Comparison of ENCODE assay signal across 8 mouse cellular contexts in the genomic region with DNA sequence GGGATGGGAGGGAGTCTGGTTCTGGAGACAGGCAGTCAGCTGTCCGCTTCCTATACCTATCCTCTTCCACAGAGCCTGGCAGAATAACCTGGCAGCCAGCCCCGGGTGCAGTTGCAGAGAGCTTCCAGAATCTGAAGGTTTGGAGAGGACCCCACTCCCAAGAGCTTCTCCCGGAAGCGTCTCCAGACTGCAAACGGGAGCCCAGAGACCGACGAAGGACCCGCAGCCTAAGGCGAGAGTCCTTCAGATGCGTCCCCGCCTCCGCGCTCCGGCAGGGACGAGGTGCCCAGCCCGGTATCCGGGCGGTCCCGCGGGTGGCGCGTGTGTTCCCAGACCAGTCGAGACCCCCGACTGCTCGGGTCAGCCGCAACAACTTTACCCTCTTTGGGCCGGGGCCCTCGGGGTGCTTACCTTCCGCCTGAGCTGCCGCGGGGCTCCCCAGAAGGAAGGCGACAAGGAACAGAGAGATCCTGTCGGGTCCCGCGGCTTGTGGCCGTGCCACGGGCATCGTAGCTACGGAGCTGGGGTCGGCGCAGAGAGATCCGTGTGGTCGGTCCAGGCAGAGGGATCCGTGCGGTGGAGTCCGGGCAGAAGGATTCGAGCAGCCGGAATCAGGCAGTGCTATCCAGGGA. TPM values are rescaled to one million over a fixed set of nuclear protein-coding genes. Genes with fewer than 3 reads are reported as not detected.
DNase-seq lines count a peak whose midpoint lies in the region; ATAC-seq and TF ChIP-seq lines count a peak whose summit lies in the region.

No protein-coding gene starts in this region.

- no peaks in the 10 kb centered on the region for H3K36me3 ChIP-seq in E14TG2a.4 (ENCODE audit: insufficient read depth, low read length)
- no peaks in the 10 kb centered on the region for H3K36me3 ChIP-seq in embryonic facial prominence, embryonic 11.5 days (replicated peaks; ENCODE audit: control insufficient read depth, insufficient read depth, low read depth, low read length)

- H3K9ac ChIP-seq in embryonic facial prominence, embryonic 11.5 days (replicated peaks; ENCODE audit: low read length), result no peak overlapping the region

- no peak for ATAC-seq in embryonic facial prominence, embryonic 11.5 days (replicated peaks; ENCODE audit: insufficient number of reproducible peaks, low FRiP score, low TSS enrichment, low read depth)
- ATAC-seq in monocyte, adult 5-6 weeks (replicated peaks; ENCODE audit: insufficient number of reproducible peaks, low FRiP score, low TSS enrichment, poor library complexity, severe bottlenecking), result no peak

- under 1% methylated on average over 48 of the region's 48 CpGs for WGBS in embryonic facial prominence, embryonic 11.5 days
- under 1% methylated on average over 48 of the region's 48 CpGs for WGBS in olfactory bulb, adult 2 months
- 1% methylated on average over 48 of the region's 48 CpGs for WGBS in lung, adult 2 months

- peak overlapping the region; percentile 72 for H3K4me3 ChIP-seq in E14TG2a.4 (replicated peaks; ENCODE audit: low read length)
- H3K4me3 ChIP-seq in embryonic facial prominence, embryonic 11.5 days (ENCODE audit: low read depth, low read length), result peak overlapping the region; percentile 32
- peak overlapping the region; percentile 63 for H3K4me3 ChIP-seq in olfactory bulb, adult 2 months (ENCODE audit: insufficient read depth, low read depth, low read length)
- H3K4me3 ChIP-seq in lung, adult 2 months (replicated peaks; ENCODE audit: extremely low read depth, low read depth, low read length), result no peak overlapping the region

- H3K4me2 ChIP-seq in embryonic facial prominence, embryonic 11.5 days (ENCODE audit: low read depth, low read length), result peak overlapping the region; percentile 56

- H3K4me1 ChIP-seq in E14TG2a.4 (replicated peaks; ENCODE audit: low read depth, low read length), result peaks cover 24% of the 10 kb centered on the region
- H3K4me1 ChIP-seq in embryonic facial prominence, embryonic 11.5 days (ENCODE audit: control insufficient read depth, insufficient read depth, low read length), result peaks cover 4% of the 10 kb centered on the region; the same call in 1 of the 2 replicates
- peaks cover 22% of the 10 kb centered on the region for H3K4me1 ChIP-seq in olfactory bulb, adult 2 months (ENCODE audit: control insufficient read depth, insufficient read depth, low read length)
- no peaks in the 10 kb centered on the region for H3K4me1 ChIP-seq in lung, adult 2 months (ENCODE audit: control insufficient read depth, insufficient read depth, low read length)

- TF ChIP-seq CTCF in E14TG2a.4 (conservative IDR thresholded peaks at IDR 0.05; ENCODE audit: low read length), result no peak
- TF ChIP-seq CTCF in olfactory bulb, adult 2 months (IDR thresholded peaks at IDR 0.05; ENCODE audit: insufficient read depth, low read depth, low read length), result no peak
- no peak for TF ChIP-seq CTCF in lung, adult 2 months (IDR thresholded peaks at IDR 0.05; ENCODE audit: insufficient read depth, low read length)

- TF ChIP-seq POLR2A in olfactory bulb, adult 2 months (IDR thresholded peaks at IDR 0.05; ENCODE audit: insufficient read depth, low read depth, low read length), result no peak
- no peak for TF ChIP-seq POLR2A in lung, adult 2 months (IDR thresholded peaks at IDR 0.05; ENCODE audit: borderline replicate concordance, extremely low read depth, low read depth, low read length)

- no peak overlapping the region for H3K27ac ChIP-seq in embryonic facial prominence, embryonic 11.5 days (replicated peaks; ENCODE audit: low read depth, low read length)
- peak overlapping the region; percentile 79 for H3K27ac ChIP-seq in olfactory bulb, adult 2 months (ENCODE audit: insufficient read depth, low read depth, low read length)

- H3K9me3 ChIP-seq in E14TG2a.4 (ENCODE audit: low read length), result no peaks in the 10 kb centered on the region
- no peaks in the 10 kb centered on the region for H3K9me3 ChIP-seq in embryonic facial prominence, embryonic 11.5 days (replicated peaks; ENCODE audit: control insufficient read depth, low read length)

- H3K27me3 ChIP-seq in E14TG2a.4 (ENCODE audit: insufficient read depth, low read length), result peaks cover 84% of the 10 kb centered on the region
- peaks cover 41% of the 10 kb centered on the region for H3K27me3 ChIP-seq in embryonic facial prominence, embryonic 11.5 days (ENCODE audit: control insufficient read depth, insufficient read depth, low read length)

- peak; percentile 11 for DNase-seq in gastrocnemius, postnatal 10 days
- no peak for DNase-seq in gastrocnemius, adult 8-10 months (ENCODE audit: low spot score in 2 of 2)
- no peak for DNase-seq in embryonic facial prominence, embryonic 11.5 days (ENCODE audit: low spot score)
- DNase-seq in left cerebral cortex, adult 8-10 months (ENCODE audit: low spot score in 2 of 2), result peak; percentile 39 to 50
- no peak for DNase-seq in lung, adult 2 months

RNA-seq across cellular contexts. Expression of gene Sez6l, which starts 0.5 kb away (rescaled TPM):
- under 1 TPM; 0.42 to 0.72 TPM for total RNA-seq in gastrocnemius, postnatal 10 days (2021)
- under 1 TPM in 3 of 4 experiments, not detected in 1; 0.04 to 0.19 (median 0.05) TPM for total RNA-seq in gastrocnemius, adult 8-10 months (2022)
- 0.48 and 0.96 TPM in 2 replicates for polyA plus RNA-seq in embryonic facial prominence, embryonic 11.5 days (2014; fragmentation: Nextera tagmentation; extraction: Ambion mirVana)
- total RNA-seq in left cerebral cortex, adult 8-10 months (2022), result 100 to 1,000 TPM; 133 to 138 (median 136) TPM
- polyA plus RNA-seq in olfactory bulb, adult 2 months (2012; ENCODE audit: insufficient read depth, insufficient read length, low replicate concordance, missing spikeins), result 99.7 TPM in 1 of 2 replicates, not detected in the other
- 0.12 and 0.38 TPM in 2 replicates for polyA plus RNA-seq in lung, adult 2 months (2012; rRNA removed)
- total RNA-seq in monocyte, adult 5-6 weeks (2017), result 0.67 TPM in 1 of 3 replicates, not detected in the others

Comparison
In these comparisons a context has a peak if more than half of its experiments do, and no peak if none do; other contexts are left out.
1. DNase-seq: peak in gastrocnemius, postnatal 10 days (single experiment) and left cerebral cortex, adult 8-10 months (2 of 2); none in gastrocnemius, adult 8-10 months (0 of 2), embryonic facial prominence, embryonic 11.5 days (single experiment) and lung, adult 2 months (single experiment).
2. RNA of gene Sez6l, which starts 0.5 kb away (total RNA-seq): 133 to 138 TPM in left cerebral cortex, adult 8-10 months; 0.42 to 0.72 TPM in gastrocnemius, postnatal 10 days, 0.67 TPM in monocyte, adult 5-6 weeks and 0.04 to 0.19 TPM in gastrocnemius, adult 8-10 months; every median in the first group is over 10 times any median in the second.